Mouse (Mus musculus) urinary bladder, postnatal 14 days (tissue): ENCODE results near the gene Brd1.
"Not testable (repeated sequence)": the region's sequence is repeated elsewhere in the genome, so short reads cannot be mapped to it uniquely, and the experiment has no call there.

Experiments
- DNase-seq: peaks from one replicate; pipeline ENCODE4 v3.0.0; 2021; ENCODE audit warnings: low spot score

The Brd1 gene

GRCm38 (mm10) chr15:88733834-88734571, at the start of gene Brd1:
TSS of gene Brd1 (minus strand) at chr15:88734233.
- peak; percentile 83 for DNase-seq

- DNase-seq = not testable (repeated sequence)
Measured at GRCm38 (mm10) chr15:88774630-88775029, 40.6 kb upstream of the Brd1 start.

GRCm38 (mm10) chr15:88768537-88768936, 34.5 kb upstream of the Brd1 start:
- DNase-seq = no peak

GRCm38 (mm10) chr15:88766139-88766538, 32.1 kb upstream of the Brd1 start:
- DNase-seq = not testable (repeated sequence)

GRCm38 (mm10) chr15:88761551-88761950, 27.5 kb upstream of the Brd1 start:
- no peak for DNase-seq

- no peak for DNase-seq
Measured at GRCm38 (mm10) chr15:88758061-88758460, 24.0 kb upstream of the Brd1 start.

GRCm38 (mm10) chr15:88755761-88756160, 21.7 kb upstream of the Brd1 start:
- DNase-seq = no peak

- DNase-seq = no peak
Measured at GRCm38 (mm10) chr15:88754896-88755295, 20.9 kb upstream of the Brd1 start.

- DNase-seq = no peak
Measured at GRCm38 (mm10) chr15:88752403-88752733, 18.3 kb upstream of the Brd1 start.

- DNase-seq = peak; percentile 25
Measured at GRCm38 (mm10) chr15:88751564-88752402, 17.8 kb upstream of the Brd1 start, which contains the start of gene Zbed4. TSS of gene Zbed4 (plus strand) at chr15:88751660.

- DNase-seq = peak; percentile 99
Measured at GRCm38 (mm10) chr15:88750677-88751563, 16.9 kb upstream of the Brd1 start.

GRCm38 (mm10) chr15:88750032-88750431, 16.0 kb upstream of the Brd1 start:
- no peak for DNase-seq

GRCm38 (mm10) chr15:88749617-88750016, 15.6 kb upstream of the Brd1 start:
- DNase-seq = not testable (repeated sequence)

- no peak for DNase-seq
Measured at GRCm38 (mm10) chr15:88745926-88746325, 11.9 kb upstream of the Brd1 start.

- DNase-seq = no peak
Measured at GRCm38 (mm10) chr15:88745347-88745746, 11.3 kb upstream of the Brd1 start.

- DNase-seq = not testable (repeated sequence)
Measured at GRCm38 (mm10) chr15:88743371-88743770, 9.3 kb upstream of the Brd1 start.

- DNase-seq = no peak
Measured at GRCm38 (mm10) chr15:88741366-88741765, 7.3 kb upstream of the Brd1 start.

GRCm38 (mm10) chr15:88738466-88738865, 4.4 kb upstream of the Brd1 start:
- no peak for DNase-seq

- no peak for DNase-seq
Measured at GRCm38 (mm10) chr15:88736166-88736565, 2.1 kb upstream of the Brd1 start.

GRCm38 (mm10) chr15:88733041-88733751, 837 bp downstream of the Brd1 start:
- peak; percentile 64 for DNase-seq

GRCm38 (mm10) chr15:88732405-88733020, 1.5 kb downstream of the Brd1 start:
- DNase-seq = no peak
